Mouse (Mus musculus) forebrain, embryonic 15.5 days (tissue): ENCODE measurements around the gene H2-Q2. TPM values are rescaled to one million over a fixed set of nuclear protein-coding genes. Genes with fewer than 3 reads are reported as not detected.
"Not testable (repeated sequence)": the region's sequence is repeated elsewhere in the genome, so short reads cannot be mapped to it uniquely, and the experiment has no call there.

Experiments
- ATAC-seq: fragments of 200-750 bp; cut with Nextera tagmentation; replicated peaks from 2 replicates; pipeline ENCODE4 v1.8.0; 2017; ENCODE audit warnings: mild to moderate bottlenecking, moderate TSS enrichment, moderate library complexity
- H3K27ac ChIP-seq: fragments of 300-500 bp; sonication (generic); replicated peaks from 2 replicates; pipeline ENCODE4 v1.5.1; 2015; ENCODE audit warnings: mild to moderate bottlenecking, inconsistent platforms
- H3K27me3 ChIP-seq: fragments of 300-500 bp; sonication (generic); 2 replicates; pipeline ENCODE4 v1.6.1; 2015; ENCODE audit warnings: inconsistent platforms
- H3K36me3 ChIP-seq: fragments of 300-500 bp; sonication (generic); 2 replicates; pipeline ENCODE4 v1.6.1; 2015; ENCODE audit warnings: mild to moderate bottlenecking, inconsistent platforms
- H3K4me1 ChIP-seq: fragments of 300-500 bp; sonication (generic); 2 replicates; pipeline ENCODE4 v1.6.1; 2015; ENCODE audit warnings: inconsistent platforms
- H3K4me2 ChIP-seq: fragments of 300-500 bp; sonication (generic); replicated peaks from 2 replicates; pipeline ENCODE4 v1.6.1; 2015; ENCODE audit warnings: mild to moderate bottlenecking, inconsistent platforms
- H3K4me3 ChIP-seq: fragments of 300-500 bp; sonication (generic); 2 replicates; pipeline ENCODE4 v1.5.1; 2015; ENCODE audit warnings: mild to moderate bottlenecking, inconsistent platforms
- H3K9ac ChIP-seq: fragments of 300-500 bp; sonication (generic); replicated peaks from 2 replicates; pipeline ENCODE4 v1.6.1; 2015; ENCODE audit warnings: mild to moderate bottlenecking, inconsistent platforms
- H3K9me3 ChIP-seq: fragments of 300-500 bp; sonication (generic); 2 replicates; pipeline ENCODE4 v1.6.1; 2016; ENCODE audit warnings: inconsistent platforms
- WGBS: fragments of 180-500 bp; shearing (Covaris S2); methylation state at CpG from one replicate; pipeline ENCODE4 v1.1.7; 2015; ENCODE audit warnings: mixed read lengths; 5-methylcytosine and 5-hydroxymethylcytosine counted together
- polyA plus RNA-seq: library from polyadenylated mRNA; unstranded; fragments of >200 nt; fragmentation: Nextera tagmentation; extraction: Ambion mirVana; gene quantifications from 2 replicates; pipeline ENCODE4 v1.2.1, GENCODE M21; 2015

Gene H2-Q2
- polyA plus RNA-seq, 1 experiment from 2014 or later, result 1.2 TPM

DNA sequence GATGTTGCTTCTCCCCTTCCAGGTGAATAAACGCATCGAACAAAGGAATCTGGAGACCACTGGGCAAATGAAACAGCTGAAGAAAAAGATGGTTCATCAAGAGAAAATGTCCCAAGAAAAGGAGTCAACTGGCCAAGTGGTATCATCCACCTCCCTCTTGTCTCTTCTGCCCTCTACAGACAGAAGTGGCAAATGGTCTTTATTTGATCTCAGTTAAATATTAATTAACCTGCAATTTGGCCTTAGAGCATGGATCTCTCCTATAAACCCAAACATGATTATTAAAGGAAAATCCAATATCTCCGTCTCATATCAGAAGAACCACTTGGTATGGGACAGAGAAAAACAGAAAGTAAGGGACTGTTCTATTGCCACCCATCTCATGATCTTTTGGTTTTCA is 12.3 kb upstream of the H2-Q2 start:
- H3K4me1 ChIP-seq, H3K27me3 ChIP-seq, H3K36me3 ChIP-seq, ATAC-seq, H3K9ac ChIP-seq, H3K9me3 ChIP-seq, H3K27ac ChIP-seq, H3K4me3 ChIP-seq, H3K4me2 ChIP-seq: not testable (repeated sequence)
- 58% methylated on average over 3 of the region's 3 CpGs for WGBS

DNA sequence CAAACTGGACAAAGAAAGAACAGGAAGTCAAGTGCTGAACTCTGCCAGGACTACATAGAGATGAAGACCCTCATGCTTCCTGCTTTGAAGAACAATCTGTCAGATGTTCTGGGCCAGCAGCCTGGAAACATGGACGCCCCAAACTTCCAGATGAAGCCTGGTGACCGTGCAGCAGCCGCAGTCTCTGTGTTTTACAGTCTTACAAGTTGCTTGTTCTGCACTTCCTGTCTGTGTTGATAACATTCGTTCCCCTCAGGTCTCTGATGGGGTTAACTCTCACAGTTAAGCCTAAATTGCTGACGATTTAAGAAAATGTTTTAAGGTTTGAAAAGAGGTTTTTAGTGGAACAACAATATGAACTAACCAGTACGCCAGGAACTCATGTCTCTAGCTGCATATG is 10.5 kb upstream of the H2-Q2 start:
- H3K27ac ChIP-seq, H3K4me2 ChIP-seq, H3K36me3 ChIP-seq, H3K9ac ChIP-seq, H3K4me3 ChIP-seq, H3K4me1 ChIP-seq, H3K27me3 ChIP-seq, H3K9me3 ChIP-seq, ATAC-seq: not testable (repeated sequence)
- WGBS, result 78% methylated on average over 6 of the region's 6 CpGs

DNA sequence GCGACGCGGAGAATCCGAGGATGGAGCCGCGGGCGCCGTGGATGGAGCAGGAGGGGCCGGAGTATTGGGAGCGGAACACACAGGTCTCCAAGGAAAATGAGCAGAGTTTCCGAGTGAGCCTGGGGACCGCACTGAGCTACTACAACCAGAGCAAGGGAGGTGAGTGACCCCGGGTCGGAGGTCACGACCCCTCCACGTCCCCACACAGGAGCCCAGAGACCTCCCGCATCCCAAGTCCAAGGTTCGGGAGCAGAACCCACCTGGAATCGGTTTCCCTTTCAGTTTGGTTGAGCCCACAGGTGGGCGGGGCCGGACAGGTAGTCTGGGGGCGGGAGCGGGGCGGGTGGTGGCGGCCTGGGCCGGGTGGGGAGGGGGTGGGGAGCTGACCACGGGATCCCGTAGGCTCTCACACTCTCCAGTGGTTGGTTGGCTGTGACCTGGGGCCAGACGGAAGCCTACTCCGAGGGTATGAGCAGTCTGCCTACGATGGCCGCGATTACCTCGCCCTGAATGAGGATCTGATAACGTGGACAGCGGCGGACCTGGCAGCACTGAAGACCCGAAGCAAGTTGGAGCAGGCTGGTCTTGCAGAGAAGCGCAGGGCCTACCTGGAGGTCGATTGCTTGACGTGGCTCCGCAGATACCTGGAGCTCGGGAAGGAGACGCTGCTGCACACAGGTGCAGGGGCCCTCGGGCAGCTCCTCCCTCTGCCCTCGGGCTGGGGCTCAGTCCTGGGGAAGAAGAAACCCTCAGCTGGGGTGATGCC is 852 bp downstream of the H2-Q2 start:
- Histone ChIP-seq H3K9ac (peak overlapping the region; percentile 40), H3K36me3 (no peaks in the 10 kb centered on the region), H3K4me2 (peak overlapping the region; percentile 84), H3K4me3 (peak overlapping the region; percentile 43), H3K9me3 (no peaks in the 10 kb centered on the region), H3K27ac (no peak overlapping the region), H3K27me3 (peaks cover 46% of the 10 kb centered on the region), H3K4me1 (peaks cover 12% of the 10 kb centered on the region)
- ATAC-seq, result no peak
- 2% methylated on average over 46 of the region's 46 CpGs for WGBS

DNA sequence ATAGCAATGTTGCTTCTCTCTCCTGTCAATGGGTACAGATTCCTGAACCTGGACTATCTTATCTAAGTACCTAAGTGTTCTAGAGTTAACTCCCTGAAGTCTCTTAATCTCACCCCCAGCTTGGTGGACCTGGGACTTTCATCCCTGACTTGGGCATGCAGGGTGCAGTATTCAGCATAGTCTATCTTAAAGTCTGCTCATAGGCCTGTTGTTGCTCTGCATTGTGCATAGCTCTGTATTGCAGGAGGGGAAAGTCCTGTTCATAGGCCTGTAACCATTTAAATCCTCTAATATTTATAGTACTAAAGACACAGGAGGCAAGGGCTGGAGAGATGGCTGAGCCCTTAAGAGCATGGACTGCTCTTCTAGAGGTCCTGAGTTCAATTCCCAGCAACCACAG is 5.6 kb downstream of the H2-Q2 start:
- H3K27ac ChIP-seq, H3K4me1 ChIP-seq, H3K9me3 ChIP-seq, H3K4me2 ChIP-seq, ATAC-seq, H3K36me3 ChIP-seq, H3K4me3 ChIP-seq, H3K9ac ChIP-seq: not testable (repeated sequence)
- H3K27me3 ChIP-seq, result peaks cover 17% of the 10 kb centered on the region

DNA sequence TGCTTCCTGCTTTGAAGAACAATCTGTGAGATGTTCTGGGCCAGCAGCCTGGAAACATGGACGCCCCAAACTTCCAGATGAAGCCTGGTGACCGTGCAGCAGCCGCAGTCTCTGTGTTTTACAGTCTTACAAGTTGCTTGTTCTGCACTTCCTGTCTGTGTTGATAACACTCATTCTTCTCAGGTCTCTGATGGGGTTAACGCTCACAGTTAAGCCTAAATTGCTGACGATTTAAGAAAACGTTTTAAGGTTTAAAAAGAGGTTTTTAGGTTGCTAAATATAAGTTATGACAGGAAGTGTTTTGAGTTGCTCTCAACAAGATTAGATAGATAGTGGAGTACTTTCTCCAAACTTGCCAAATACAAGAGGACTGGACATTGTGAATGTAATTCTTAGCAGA is 11.2 kb downstream of the H2-Q2 start:
- H3K4me2 ChIP-seq, H3K4me3 ChIP-seq, H3K9ac ChIP-seq, H3K27ac ChIP-seq, ATAC-seq, H3K36me3 ChIP-seq, H3K9me3 ChIP-seq, H3K27me3 ChIP-seq, H3K4me1 ChIP-seq: not testable (repeated sequence)
- WGBS, result 81% methylated on average over 6 of the region's 6 CpGs

DNA sequence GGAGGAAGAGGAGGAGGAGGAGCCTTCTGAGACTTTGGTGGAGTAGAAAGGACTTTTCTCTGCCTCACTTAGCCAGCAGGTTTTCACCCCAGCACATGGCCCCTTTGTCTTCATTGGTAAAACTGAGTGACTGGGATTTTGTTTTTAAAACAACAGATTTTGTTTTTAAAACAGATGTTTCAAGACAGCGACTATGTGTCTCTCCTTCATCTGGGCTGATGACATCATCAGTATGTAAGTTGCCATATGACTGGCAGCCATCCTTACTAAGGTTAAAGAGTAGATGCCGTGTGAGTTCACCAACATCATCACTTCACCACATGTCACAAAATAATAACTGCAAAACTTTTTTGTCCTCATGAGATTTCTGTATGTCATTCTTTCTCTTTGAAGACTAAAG is 12.0 kb downstream of the H2-Q2 start:
- ATAC-seq, result no peak
- 76% methylated on average over 2 of the region's 2 CpGs for whole genome bisulfite sequencing
- H3K27me3 ChIP-seq, result peaks cover 5% of the 10 kb centered on the region; the same call in 1 of the 2 replicates
- H3K9ac ChIP-seq, result no peak overlapping the region
- no peak overlapping the region for H3K4me3 ChIP-seq
- no peak overlapping the region for H3K4me2 ChIP-seq
- no peaks in the 10 kb centered on the region for H3K9me3 ChIP-seq
- H3K36me3 ChIP-seq, result no peaks in the 10 kb centered on the region
- H3K4me1 ChIP-seq, result peaks cover 2% of the 10 kb centered on the region
- no peak overlapping the region for H3K27ac ChIP-seq

DNA sequence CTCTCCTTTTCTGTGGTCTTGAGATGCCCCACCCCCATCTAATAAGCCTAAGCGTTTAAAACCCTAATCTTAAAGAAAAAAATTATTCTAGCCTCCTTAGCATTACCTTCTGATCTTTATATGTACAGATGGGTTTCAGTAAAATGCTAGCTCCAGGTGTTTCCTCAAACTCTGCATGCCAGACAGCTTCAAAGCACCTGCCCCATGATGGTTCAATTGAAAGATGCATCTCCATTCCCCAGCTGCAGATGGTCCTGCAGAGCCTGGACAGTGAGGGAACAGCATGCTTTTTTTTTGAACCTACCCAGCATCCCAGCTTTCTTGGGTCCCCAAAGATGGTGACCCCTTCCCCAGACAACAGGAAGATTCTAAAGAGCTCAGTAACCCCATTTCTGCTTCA is 15.0 kb downstream of the H2-Q2 start:
- no peak for ATAC-seq
- H3K27me3 ChIP-seq, result peaks cover 13% of the 10 kb centered on the region
- no peak overlapping the region for H3K4me3 ChIP-seq
- H3K4me2 ChIP-seq, result no peak overlapping the region
- no peak overlapping the region for H3K9ac ChIP-seq
- no peaks in the 10 kb centered on the region for H3K36me3 ChIP-seq
- 53% methylated on average over 1 of the region's 1 CpGs for WGBS
- H3K9me3 ChIP-seq, result no peaks in the 10 kb centered on the region
- peaks cover 7% of the 10 kb centered on the region for H3K4me1 ChIP-seq
- no peak overlapping the region for H3K27ac ChIP-seq

DNA sequence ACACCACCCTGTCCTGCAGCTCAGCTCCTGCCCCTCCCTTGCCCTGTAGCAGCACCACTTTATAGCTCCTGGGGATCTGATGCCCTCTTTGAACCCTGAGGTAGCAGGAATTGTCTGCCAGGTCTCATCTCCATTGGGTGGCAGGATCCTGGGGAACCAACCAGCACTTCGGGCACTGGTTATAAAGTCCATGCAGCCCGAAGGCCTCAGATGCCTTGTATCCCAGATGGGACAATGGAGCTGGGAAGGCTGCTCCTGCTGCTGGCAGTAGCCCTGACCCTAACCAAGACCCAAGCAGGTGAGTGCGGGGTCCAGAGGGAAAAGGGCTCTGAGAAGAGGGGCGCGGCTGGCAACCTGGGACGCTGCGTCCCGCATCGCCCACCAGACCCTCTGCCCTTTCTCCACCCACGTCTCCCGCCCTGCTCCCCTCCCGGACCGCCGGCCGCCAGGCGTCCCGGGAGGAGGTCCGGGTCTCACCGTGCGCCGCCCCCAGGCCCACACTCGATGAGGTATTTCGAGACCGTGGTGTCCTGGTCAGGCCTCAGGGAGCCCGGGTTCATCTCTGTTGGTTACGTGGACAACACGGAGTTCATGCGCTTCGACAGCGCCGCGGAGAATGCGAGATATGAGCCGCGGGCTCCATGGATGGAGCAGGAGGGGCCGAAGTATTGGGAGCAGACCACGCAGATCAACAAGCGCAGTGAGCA is 16.9 kb downstream of the H2-Q2 start:
- Histone ChIP-seq H3K27me3 (peaks cover 13% of the 10 kb centered on the region), H3K4me1 (peaks cover 7% of the 10 kb centered on the region)
- no peak for ATAC-seq

DNA sequence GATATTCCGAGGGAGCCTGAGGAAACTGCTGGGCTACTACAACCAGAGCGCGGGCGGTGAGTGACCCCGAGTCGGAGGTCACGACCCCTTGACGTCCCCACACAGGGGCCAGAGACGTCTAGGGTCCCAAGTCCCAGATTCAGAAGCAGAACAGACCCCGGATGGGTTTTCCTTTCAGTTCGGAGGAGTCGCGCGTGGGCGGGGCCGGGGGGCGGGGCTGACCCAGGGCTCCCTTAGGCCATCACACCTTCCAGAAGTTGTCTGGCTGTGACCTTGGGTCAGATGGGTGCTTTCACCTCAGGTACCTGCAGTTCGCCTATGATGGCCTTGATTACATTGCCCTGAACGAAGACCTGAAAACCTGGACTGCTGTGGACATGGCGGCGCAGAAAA is 17.4 kb downstream of the H2-Q2 start:
- Histone ChIP-seq H3K36me3 (no peaks in the 10 kb centered on the region), H3K9me3 (0 out of 2 replicates have a peak, but pooled peaks cover 2% of the 10 kb centered on the region), H3K9ac (peak overlapping the region; percentile 28), H3K4me3 (peak overlapping the region; percentile 34), H3K27ac (no peak overlapping the region), H3K4me2 (peak overlapping the region; percentile 60), H3K4me1 (peaks cover 7% of the 10 kb centered on the region), H3K27me3 (peaks cover 13% of the 10 kb centered on the region)
- WGBS, result 20% methylated on average over 21 of the region's 21 CpGs
- no peak for ATAC-seq

More for the DNA sequence above, 16.9 kb downstream of the H2-Q2 start:
- WGBS, result 9% methylated on average over 38 of the region's 38 CpGs
- H3K27ac ChIP-seq, result no peak overlapping the region
- H3K4me2 ChIP-seq, result peak overlapping the region; percentile 60
- 0 out of 2 replicates have a peak, but pooled peaks cover 2% of the 10 kb centered on the region for H3K9me3 ChIP-seq
- no peaks in the 10 kb centered on the region for H3K36me3 ChIP-seq
- peak overlapping the region; percentile 34 for H3K4me3 ChIP-seq
- H3K9ac ChIP-seq, result peak overlapping the region; percentile 28

DNA sequence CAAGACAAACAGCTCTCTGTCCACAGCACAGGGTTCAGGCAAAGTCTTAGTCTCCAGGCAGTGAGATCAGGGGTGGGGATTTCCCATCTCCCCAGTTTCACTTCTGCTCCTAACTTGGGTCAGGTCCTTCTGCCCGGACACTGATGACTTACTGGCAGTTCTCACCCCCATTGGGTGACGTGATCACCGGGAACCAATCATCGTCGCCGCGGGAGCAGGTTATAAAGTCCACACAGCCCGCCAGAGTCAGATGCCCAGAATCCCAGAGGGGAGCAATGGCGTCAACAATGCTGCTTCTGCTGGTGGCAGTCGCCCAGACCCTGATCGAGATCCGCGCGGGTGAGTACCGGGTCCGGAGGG is 37.3 kb downstream of the H2-Q2 start, which contains the start of gene H2-Q4:
Gene H2-Q4, plus strand, starts transcription at position 249 of the 360 bp plus-strand sequence.
- Histone ChIP-seq H3K4me1 (peaks cover 11% of the 10 kb centered on the region), H3K4me3 (peak within 1 kb of the TSS; percentile 47), H3K9ac (peak within 1 kb of the TSS; percentile 43), H3K36me3 (no peaks in the 10 kb centered on the region), H3K27ac (no peak within 1 kb of the TSS), H3K27me3 (no peaks in the 10 kb centered on the region), H3K4me2 (peak within 1 kb of the TSS; percentile 92), H3K9me3 (no peaks in the 10 kb centered on the region)
- ATAC-seq, result peak; percentile 70; the same call in 1 of the 2 replicates
- WGBS, result 1% methylated on average over 16 of the region's 16 CpGs

DNA sequence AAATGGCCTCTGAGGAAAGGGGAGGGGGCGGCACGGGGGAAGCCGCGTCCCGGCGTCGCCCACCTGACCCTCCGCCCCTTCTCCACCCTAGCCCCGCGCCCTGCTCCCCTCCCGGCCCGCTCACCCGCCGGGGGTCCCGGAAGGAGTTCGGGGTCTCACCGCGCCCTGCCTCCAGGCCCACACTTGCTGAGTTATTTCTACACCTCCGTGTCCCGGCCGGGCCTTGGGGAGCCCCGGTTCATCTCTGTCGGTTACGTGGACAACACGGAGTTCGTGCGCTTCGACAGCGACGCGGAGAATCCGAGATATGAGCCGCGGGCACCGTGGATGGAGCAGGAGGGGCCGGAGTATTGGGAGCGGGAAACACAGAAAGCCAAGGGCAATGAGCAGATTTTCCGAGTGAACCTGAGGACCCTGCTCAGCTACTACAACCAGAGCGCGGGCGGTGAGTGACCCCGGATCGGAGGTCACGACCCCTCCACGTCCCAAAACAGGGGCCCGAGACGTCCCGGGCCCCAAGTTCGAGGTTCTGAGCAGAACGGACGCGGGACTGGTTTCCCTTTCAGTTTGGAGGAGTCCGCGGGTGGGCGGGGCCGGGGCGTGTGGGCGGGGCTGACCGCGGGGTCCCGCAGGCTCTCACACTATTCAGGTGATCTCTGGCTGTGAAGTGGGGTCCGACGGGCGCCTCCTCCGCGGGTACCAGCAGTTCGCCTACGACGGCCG is 37.8 kb downstream of the H2-Q2 start:
- Histone ChIP-seq H3K27me3 (no peaks in the 10 kb centered on the region), H3K4me2 (peak overlapping the region; percentile 92), H3K9me3 (no peaks in the 10 kb centered on the region), H3K9ac (peak overlapping the region; percentile 43), H3K36me3 (no peaks in the 10 kb centered on the region), H3K4me3 (peak overlapping the region; percentile 47), H3K4me1 (peaks cover 11% of the 10 kb centered on the region), H3K27ac (no peak overlapping the region)
- WGBS, result 1% methylated on average over 65 of the region's 70 CpGs
- ATAC-seq, result 0 out of 2 replicates have a peak, but pooled peaks have one; percentile 8

DNA sequence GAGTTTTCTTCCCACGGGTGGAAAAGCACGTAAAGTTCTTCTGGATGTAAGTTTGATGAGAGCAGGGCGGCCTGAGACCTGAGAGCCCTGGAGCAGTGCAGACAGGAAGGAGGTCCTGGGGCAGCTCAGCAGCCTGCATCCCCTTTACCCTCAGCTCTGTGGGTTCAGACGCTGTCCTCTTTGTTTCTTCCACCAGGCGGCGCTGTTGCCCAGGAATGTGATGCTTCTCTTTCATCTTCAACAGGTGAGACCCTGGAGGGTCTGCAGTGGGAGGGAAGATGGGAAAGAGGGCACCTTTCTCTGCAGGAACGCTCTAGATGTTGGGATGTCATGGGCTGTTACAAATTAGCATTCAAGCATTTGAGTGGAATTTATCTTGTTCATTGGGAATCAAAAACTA is 47.8 kb downstream of the H2-Q2 start:
- H3K9ac ChIP-seq, H3K4me2 ChIP-seq, H3K9me3 ChIP-seq, H3K4me3 ChIP-seq, H3K27ac ChIP-seq, H3K36me3 ChIP-seq, H3K27me3 ChIP-seq, ATAC-seq, H3K4me1 ChIP-seq: not testable (repeated sequence)
- WGBS, result 5% methylated on average over 7 of the region's 7 CpGs
